Mouse (Mus musculus): Measurements from ENCODE around the gene Cox7a1.

The Cox7a1 gene

DNA sequence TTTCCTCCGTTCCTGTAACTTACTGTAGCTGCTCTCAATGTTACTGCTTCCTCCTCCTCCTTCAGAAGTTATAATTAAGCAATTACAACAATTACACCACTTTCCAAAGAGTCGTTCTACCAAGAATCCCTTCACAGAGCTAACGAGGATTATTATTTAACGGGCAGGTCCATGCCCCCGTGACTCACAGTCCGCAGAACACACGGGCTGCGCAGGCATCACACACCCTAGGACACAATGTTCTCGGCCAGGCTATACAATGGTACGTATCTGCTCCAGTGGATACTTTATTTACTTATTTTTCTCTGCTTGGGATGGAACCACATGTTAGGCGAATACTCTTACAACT lies 36.0 kb downstream of the Cox7a1 start:
- DNase-seq (ENCODE audit: low spot score in 2 of 2) = no peak

DNA sequence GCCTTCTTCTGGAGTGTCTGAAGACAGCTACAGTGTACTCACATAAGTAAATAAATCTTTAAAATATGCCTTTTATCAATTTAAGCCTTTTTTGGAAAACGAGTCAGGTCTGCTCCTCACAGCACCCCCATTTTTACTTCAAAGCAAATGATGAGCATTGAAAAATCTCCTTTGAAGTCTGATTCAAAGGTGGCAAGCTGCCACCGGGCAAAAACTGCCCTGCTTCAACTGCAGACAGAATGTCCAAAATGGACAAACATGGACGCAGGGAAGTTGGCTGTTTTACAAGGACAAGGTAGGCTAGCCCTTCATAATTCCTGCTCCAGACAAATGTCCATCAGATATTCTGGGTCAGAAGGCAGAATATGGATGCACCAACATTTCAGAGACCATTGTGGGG lies 37.5 kb downstream of the Cox7a1 start:
- DNase-seq (ENCODE audit: low spot score in 2 of 2) = no peak

DNA sequence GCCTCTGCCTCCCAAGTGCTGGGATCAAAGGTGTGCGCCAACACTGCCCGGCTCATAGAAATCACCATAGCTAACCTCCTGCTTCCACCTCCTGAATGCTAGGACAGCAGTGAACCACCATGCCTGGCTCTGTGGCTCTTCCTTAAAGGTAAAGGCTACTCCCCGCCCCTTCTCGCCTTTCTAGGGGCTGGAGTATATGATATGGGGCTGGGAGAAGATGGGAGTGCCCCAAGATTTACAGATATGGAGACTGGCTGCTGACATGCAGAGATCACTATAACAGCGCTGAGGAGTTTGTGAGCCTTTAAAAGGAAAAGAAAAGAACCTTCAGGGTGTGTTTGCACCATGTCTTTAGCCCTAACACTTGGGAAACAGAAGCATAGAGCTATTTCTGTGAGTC lies 38.3 kb downstream of the Cox7a1 start:
- no peak for DNase-seq (ENCODE audit: low spot score in 2 of 2)

DNA sequence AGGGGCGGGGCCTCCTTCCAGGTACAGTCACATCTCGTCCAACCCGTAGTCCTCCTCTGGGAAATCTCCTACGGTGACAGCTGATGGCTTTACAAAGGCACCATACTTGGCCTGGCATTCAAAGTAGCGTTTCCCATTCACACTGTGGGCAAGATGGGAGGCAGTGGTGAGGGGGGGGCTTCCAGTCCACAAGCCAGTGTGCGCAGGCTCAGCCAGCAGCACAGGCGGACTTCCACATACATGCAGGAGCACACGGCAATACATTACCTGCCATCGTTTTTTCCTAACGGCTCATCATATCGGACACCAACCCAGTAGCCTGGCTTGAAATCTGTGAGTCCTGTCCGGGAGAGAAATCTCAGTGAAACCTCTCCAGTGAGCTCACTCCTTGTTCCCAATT lies 40.3 kb downstream of the Cox7a1 start:
- no peak for DNase-seq (ENCODE audit: low spot score in 2 of 2)

DNA sequence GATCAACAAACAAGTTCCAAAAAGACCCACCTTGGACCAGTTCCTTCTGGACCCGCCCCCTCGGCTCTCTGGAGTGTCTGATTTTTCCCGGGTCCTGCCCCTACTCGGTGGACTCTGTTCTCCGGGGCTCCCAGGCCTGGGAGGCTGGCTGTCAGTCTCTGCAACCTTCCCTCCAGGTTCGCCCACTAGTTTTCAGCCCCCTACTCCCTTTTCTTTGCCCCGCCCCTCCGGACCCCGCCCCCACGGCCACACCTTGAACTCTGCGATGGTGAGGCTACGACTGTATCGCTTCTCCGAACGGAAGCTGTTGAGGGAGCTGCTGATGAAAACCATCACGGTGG lies 47.4 kb downstream of the Cox7a1 start:
- DNase-seq (ENCODE audit: low spot score in 2 of 2) = no peak

DNA sequence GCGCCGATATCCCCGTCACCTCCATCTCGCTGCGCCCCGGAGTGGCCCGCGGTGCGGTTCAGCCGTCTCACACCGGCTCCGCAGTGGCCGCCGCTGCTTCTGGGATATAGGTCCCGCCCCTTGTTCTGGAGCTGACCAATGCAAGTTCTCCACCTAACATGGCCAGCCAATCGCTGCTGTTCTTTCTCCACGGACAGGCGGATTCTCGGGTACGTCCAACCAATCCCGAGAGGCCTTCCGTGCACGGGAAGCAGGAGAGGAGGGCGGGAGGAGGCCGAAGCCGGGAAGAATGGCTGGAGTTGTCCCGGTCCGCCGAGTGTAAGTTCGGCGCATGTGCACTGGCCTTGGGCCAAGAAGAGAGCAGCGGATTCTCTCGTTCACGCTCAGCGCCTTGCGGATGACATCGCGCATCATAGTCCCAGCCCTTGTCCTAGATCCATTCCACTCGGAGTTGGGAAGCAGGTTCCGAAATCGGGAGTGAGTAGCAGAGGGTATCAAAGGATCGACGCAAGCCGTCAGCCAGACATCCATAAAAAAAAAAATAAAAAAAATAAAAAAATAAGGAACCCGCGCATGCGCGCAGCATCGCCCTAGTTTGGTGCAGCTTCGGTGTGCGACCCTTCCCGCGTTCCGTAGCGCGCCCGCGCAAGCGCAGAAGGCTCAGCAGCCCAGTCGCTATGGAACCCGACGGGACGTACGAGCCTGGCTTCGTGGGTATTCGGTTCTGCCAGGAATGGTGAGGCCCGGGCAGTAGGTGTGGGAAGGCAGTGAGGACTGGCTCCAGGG lies 47.9 kb downstream of the Cox7a1 start, which contains the start of the genes Polr2i and Tbcb:
Gene Polr2i (plus strand): TSS at position 280 of the 786 bp plus-strand sequence.
Gene Tbcb (minus strand): TSS at position 604 of the 786 bp plus-strand sequence.
- DNase-seq (ENCODE audit: low spot score in 2 of 2) = peak; percentile 97 to 99

DNA sequence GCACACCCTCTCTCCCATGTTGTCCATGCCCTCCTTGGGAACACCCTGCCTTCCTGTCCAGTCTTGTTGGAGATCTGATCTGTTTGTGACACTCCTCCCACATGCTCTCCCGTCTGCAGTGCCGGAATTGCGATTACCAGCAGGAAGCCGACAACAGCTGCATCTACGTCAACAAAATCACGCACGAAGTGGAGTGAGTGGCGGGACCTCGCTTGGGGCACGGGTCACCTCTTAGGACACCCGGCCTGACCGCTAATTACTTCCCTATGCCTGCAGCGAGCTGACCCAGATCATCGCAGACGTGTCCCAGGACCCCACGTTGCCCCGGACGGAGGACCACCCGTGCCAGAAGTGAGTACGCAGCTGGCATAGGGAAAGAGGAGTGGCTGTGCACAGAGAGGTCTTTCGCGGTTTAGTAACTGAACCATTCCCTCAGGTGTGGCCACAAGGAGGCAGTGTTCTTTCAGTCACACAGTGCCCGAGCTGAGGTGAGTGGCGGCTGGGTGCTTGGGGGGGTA lies 48.7 kb downstream of the Cox7a1 start:
- DNase-seq (ENCODE audit: low spot score in 2 of 2) = peak in 1 of 2 experiments; percentile 48

DNA sequence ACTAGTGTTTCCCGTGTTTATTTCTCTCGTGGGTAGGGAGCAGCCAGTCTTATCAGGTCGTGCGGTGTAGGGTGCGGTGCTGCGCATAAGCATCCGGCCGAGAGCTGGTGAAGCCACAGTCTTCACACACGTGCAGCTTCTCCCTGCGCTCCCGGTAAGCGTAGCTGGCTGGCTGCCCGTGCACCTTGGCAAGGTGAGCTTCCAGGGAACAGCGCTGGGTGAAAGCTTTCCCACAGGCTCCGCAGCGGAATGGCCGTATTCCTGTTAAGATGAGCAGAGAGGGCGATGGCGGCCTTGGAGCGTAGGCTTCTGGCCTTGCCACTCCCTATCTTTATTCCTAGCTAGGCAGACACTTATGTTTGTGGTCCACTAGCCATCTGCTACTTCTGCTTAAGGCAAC lies 49.4 kb downstream of the Cox7a1 start:
- peak in 1 of 2 experiments; percentile 23 for DNase-seq (ENCODE audit: low spot score in 2 of 2)

DNA sequence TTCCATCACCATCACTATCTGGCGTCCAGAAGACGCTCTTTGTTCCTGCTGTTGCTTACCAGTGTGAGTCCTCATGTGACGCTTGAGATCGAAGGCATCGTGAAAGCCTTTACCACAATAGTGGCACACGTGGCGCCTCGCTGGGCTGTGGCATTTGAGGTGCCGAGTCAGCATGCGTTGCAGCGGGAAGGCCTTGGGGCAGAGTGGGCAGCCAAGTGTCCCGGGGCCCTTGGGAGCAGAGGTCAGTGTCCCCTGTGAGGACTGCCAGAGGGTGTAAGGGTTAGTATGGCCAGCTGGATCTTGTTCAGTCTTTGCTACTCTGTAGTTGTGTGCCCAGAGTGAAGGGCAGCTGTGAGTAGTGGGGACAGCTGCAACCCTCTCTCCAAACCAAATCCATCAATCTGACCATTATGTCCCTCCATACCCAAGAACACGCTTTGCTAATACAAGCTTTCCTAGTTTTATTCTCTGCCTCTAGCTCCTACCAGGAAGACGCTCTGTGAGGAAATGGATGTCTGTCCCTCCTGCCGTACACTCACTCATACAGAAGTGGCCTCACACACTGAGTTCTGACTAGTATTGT lies 50.4 kb downstream of the Cox7a1 start:
- DNase-seq (ENCODE audit: low spot score in 2 of 2) = no peak

DNA sequence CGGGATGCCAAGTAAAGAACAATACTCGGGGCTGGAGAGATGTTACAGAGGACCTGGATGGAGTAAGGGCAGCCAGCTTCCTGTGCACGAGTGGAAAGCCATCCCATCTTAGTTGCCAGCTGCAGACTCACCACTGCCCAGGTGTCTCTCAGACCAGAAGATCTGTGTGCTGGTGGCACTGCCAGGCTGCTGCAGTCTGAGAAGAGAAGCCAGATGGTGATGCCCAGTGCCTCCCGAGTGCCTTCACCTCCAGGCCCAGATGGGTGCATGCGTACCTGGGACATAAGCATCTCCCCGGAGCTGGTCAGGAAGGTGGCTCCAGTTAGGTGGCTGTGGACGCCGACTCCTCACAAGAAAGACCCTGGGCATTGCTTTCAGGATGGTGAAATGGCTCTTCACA lies 51.1 kb downstream of the Cox7a1 start:
- DNase-seq (ENCODE audit: low spot score in 2 of 2) = no peak

DNA sequence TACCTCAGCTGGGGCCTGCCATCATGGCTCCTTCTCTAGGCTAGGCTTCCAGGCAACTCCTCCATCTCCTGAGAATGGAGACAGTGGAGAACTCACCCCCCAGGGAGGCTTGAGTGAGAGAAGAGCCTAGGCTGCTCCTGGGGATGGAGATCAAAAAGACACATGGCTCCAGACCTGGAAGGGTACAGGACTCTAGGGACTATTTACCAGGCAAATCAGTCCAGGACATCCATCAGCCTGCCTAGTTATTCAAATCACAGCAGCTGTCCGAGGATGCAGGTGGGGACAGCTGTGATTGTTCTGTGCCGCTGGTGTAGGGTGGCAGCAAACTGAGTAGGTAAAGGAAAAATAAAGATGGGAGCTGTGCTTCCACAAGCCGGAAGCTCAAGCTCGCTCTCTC lies 51.7 kb downstream of the Cox7a1 start, which contains the start of gene Ovol3:
Gene Ovol3 (minus strand): TSS at position 101 of the 400 bp plus-strand sequence.
- DNase-seq (ENCODE audit: low spot score in 2 of 2) = no peak
